Mouse (Mus musculus) myocyte (in vitro differentiated cells): ENCODE results near the gene Tmem144.

Experiments used
- CEBPB ChIP-seq: IDR thresholded peaks from 2 replicates; pipeline ENCODE4 v1.6.1; 2011; ENCODE audit warnings: mild to moderate bottlenecking, moderate library complexity; ENCODE audit not compliant: poor library complexity, insufficient read depth, severe bottlenecking
- POLR2A ChIP-seq: IDR thresholded peaks from one replicate; pipeline ENCODE4 v1.6.1; 2011; ENCODE audit warnings: low read depth, mild to moderate bottlenecking, control low read depth, moderate library complexity; ENCODE audit not compliant: insufficient read length

- TF ChIP-seq POLR2A: no peak
- TF ChIP-seq CEBPB: no peak
These were observed 34.0 kb upstream of the Tmem144 start for GRCm38 (mm10) chr3:79886357-79887091.
